Mouse (Mus musculus) spleen, postnatal 14 days (tissue): Measurements from ENCODE around the gene Bdkrb1.

Experiments used
- DNase-seq, 2 experiments: peaks; one replicate each; pipeline ENCODE4 v3.0.0; 2021 to 2022; ENCODE audit warnings: low spot score in 2 of 2

Gene Bdkrb1

GRCm38 (mm10) chr12:105598503-105598902 lies 4.4 kb upstream of the Bdkrb1 start:
- DNase-seq = no peak

- no peak for DNase-seq
Measured at GRCm38 (mm10) chr12:105599098-105599497, 3.8 kb upstream of the Bdkrb1 start.

GRCm38 (mm10) chr12:105601586-105601985 lies 1.3 kb upstream of the Bdkrb1 start:
- no peak for DNase-seq

- DNase-seq = no peak
Measured at GRCm38 (mm10) chr12:105603904-105604303, 1.0 kb downstream of the Bdkrb1 start.

- no peak for DNase-seq
Measured at GRCm38 (mm10) chr12:105605212-105605611, 2.3 kb downstream of the Bdkrb1 start.

GRCm38 (mm10) chr12:105606881-105607280 lies 4.0 kb downstream of the Bdkrb1 start:
- no peak for DNase-seq

- no peak for DNase-seq
Measured at GRCm38 (mm10) chr12:105611045-105611444, 8.2 kb downstream of the Bdkrb1 start.

GRCm38 (mm10) chr12:105611748-105612147 lies 8.9 kb downstream of the Bdkrb1 start:
- no peak for DNase-seq

- DNase-seq = no peak
Measured at GRCm38 (mm10) chr12:105613559-105613958, 10.7 kb downstream of the Bdkrb1 start.

- DNase-seq = no peak
Measured at GRCm38 (mm10) chr12:105622048-105622447, 19.2 kb downstream of the Bdkrb1 start.

- no peak for DNase-seq
Measured at GRCm38 (mm10) chr12:105622981-105623539, 20.2 kb downstream of the Bdkrb1 start.

- no peak for DNase-seq
Measured at GRCm38 (mm10) chr12:105625798-105626197, 22.9 kb downstream of the Bdkrb1 start.

GRCm38 (mm10) chr12:105634374-105635067 lies 31.6 kb downstream of the Bdkrb1 start:
- DNase-seq = no peak

GRCm38 (mm10) chr12:105636551-105636950 lies 33.7 kb downstream of the Bdkrb1 start:
- no peak for DNase-seq

- no peak for DNase-seq
Measured at GRCm38 (mm10) chr12:105637554-105637953, 34.7 kb downstream of the Bdkrb1 start.

- DNase-seq = no peak
Measured at GRCm38 (mm10) chr12:105642770-105643321, 40.0 kb downstream of the Bdkrb1 start.
